Mouse (Mus musculus) myocyte (in vitro differentiated cells): ENCODE measurements at regions not wholly inside any gene's neighbourhood (a gene's known extent, or its start where the extent isn't known, plus 50 kb on each side); places are given as distances from the start of the nearest gene placed in this dataset.

Source experiments
- CEBPB ChIP-seq: IDR thresholded peaks from 2 replicates; pipeline ENCODE4 v1.6.1; 2011; ENCODE audit warnings: mild to moderate bottlenecking, moderate library complexity; ENCODE audit not compliant: poor library complexity, insufficient read depth, severe bottlenecking
- E2F4 ChIP-seq: IDR thresholded peaks from one replicate; pipeline ENCODE4 v1.6.1; 2011; ENCODE audit warnings: mild to moderate bottlenecking, control low read depth, moderate library complexity; ENCODE audit not compliant: insufficient read depth
- MAX ChIP-seq: IDR thresholded peaks from one replicate; pipeline ENCODE4 v1.6.1; 2011; ENCODE audit warnings: low read depth, mild to moderate bottlenecking, control low read depth
- POLR2A ChIP-seq: IDR thresholded peaks from one replicate; pipeline ENCODE4 v1.6.1; 2011; ENCODE audit warnings: low read depth, mild to moderate bottlenecking, control low read depth, moderate library complexity; ENCODE audit not compliant: insufficient read length
- REST ChIP-seq: IDR thresholded peaks from one replicate; pipeline ENCODE4 v1.6.1; 2011; ENCODE audit warnings: mild to moderate bottlenecking, control low read depth, moderate library complexity; ENCODE audit not compliant: insufficient read depth, insufficient read length
- USF1 ChIP-seq: IDR thresholded peaks from one replicate; pipeline ENCODE4 v1.6.1; 2011; ENCODE audit warnings: low read depth, mild to moderate bottlenecking, control low read depth, moderate library complexity

DNA sequence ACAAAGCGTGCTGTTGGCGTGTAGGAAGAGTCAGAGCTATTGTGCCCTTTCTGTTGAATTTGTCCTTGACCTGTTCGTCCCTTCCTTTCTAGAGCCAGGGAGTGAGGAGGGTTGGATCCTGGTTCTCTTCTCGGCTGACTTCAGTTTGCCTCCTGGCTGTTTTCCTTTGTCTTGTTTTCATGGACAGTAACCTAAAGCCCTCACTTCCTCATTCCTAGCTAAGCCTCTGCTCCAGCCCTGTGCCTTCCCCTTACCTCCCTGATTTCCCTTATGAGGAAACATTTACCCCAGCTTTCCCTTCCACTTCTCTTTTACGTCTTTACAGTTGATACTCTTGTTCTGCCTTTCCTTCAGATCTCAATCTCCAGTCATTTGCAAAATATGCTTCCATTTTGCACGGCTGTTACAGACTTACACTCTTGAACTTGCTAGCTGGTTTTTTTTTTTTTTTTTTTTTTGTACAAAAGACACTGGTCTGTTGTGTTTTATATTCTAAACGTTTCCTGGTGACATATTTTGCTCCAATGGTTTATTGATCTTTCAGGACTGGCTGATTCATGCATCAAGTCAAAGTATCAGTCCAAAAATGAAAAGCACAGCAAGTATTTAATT, 50.5 kb upstream of the Prkar2b start:
- TF ChIP-seq POLR2A (no peak), E2F4 (no peak), MAX (no peak), USF1 (no peak), CEBPB (no peak), REST (no peak)
